Mouse (Mus musculus) midbrain, embryonic 11.5 days (tissue): ENCODE measurements around the gene Sh2d4b. TPM values are rescaled to one million over a fixed set of nuclear protein-coding genes. Genes with fewer than 3 reads are reported as not detected.
A peak's percentile ranks its signal among the peaks of the same experiment; 100 is the strongest.

Experiments
- ATAC-seq: fragments of 200-750 bp; cut with Nextera tagmentation; 2 replicates; pipeline ENCODE4 v1.8.0; 2017; ENCODE audit warnings: moderate TSS enrichment, moderate library complexity; ENCODE audit not compliant: low FRiP score
- DNase-seq: peaks from one replicate; pipeline ENCODE4 v3.0.0; 2015; ENCODE audit warnings: low spot score; ENCODE audit errors: missing footprints
- H3K27ac ChIP-seq: fragments of 300-500 bp; sonication (generic); 2 replicates; pipeline ENCODE4 v1.5.1; 2014; ENCODE audit warnings: low read depth, low read length
- H3K27me3 ChIP-seq: fragments of 300-500 bp; sonication (generic); 2 replicates; pipeline ENCODE4 v1.6.1; 2014; ENCODE audit warnings: mild to moderate bottlenecking, low read length, moderate library complexity, mixed read lengths; ENCODE audit not compliant: control insufficient read depth, insufficient read depth
- H3K36me3 ChIP-seq: fragments of 300-500 bp; sonication (generic); 2 replicates; pipeline ENCODE4 v1.6.1; 2014; ENCODE audit warnings: mild to moderate bottlenecking, low read length, moderate library complexity, mixed read lengths; ENCODE audit not compliant: control insufficient read depth, insufficient read depth
- H3K4me1 ChIP-seq: fragments of 300-500 bp; sonication (generic); 2 replicates; pipeline ENCODE4 v1.6.1; 2014; ENCODE audit warnings: low read length; ENCODE audit not compliant: control insufficient read depth, insufficient read depth
- H3K4me2 ChIP-seq: fragments of 300-500 bp; sonication (generic); 2 replicates; pipeline ENCODE4 v1.6.1; 2014; ENCODE audit warnings: mild to moderate bottlenecking, moderate library complexity
- H3K4me3 ChIP-seq: fragments of 300-500 bp; sonication (generic); 2 replicates; pipeline ENCODE4 v1.5.1; 2014; ENCODE audit warnings: low read depth, low read length
- H3K9ac ChIP-seq: fragments of 300-500 bp; sonication (generic); 2 replicates; pipeline ENCODE4 v1.6.1; 2014; ENCODE audit warnings: low read length
- H3K9me3 ChIP-seq: fragments of 300-500 bp; sonication (generic); 2 replicates; pipeline ENCODE4 v1.6.1; 2016; ENCODE audit warnings: low read length; ENCODE audit not compliant: control insufficient read depth
- WGBS: fragments of 180-500 bp; shearing (Covaris S2); extraction: QIAGEN DNeasy Blood & Tissue Kit; methylation state at CpG from one replicate; pipeline ENCODE4 v1.1.7; 2014; 5-methylcytosine and 5-hydroxymethylcytosine counted together
- polyA plus RNA-seq: library from polyadenylated mRNA; unstranded; fragments of >200 nt; fragmentation: Nextera tagmentation; extraction: Ambion mirVana; gene quantifications from 2 replicates; pipeline ENCODE4 v1.2.1, GENCODE M21; 2014

Sh2d4b gene
- polyA plus RNA-seq, 1 experiment from 2014 or later, result 0.78 TPM

DNA sequence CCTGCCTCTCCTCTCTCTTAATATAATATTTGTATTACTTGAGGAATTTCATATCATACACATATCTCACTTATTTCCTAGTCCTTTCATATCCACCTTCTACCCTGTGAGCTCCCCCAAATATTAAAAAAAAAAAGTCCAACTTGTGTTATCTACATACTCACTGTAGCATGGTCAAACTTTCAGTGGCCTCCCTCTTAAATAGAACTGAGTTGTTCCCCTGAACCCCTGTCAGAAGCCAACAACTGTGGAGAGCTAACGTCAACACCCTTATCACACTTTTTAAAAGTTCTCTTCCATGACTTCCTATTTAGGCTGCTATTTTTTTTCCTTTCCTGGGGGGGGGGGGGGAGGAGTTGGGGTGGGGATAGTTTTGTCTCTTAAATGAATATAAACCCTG lies 7.3 kb downstream of the Sh2d4b start:
- H3K36me3 ChIP-seq, result no peaks in the 10 kb centered on the region
- H3K4me1 ChIP-seq, result no peaks in the 10 kb centered on the region
- no peak overlapping the region for H3K4me2 ChIP-seq
- no peaks in the 10 kb centered on the region for H3K27me3 ChIP-seq
- H3K4me3 ChIP-seq, result no peak overlapping the region
- 71% methylated on average over 1 of the region's 1 CpGs for WGBS
- ATAC-seq, result no peak
- H3K9me3 ChIP-seq, result no peaks in the 10 kb centered on the region
- H3K27ac ChIP-seq, result no peak overlapping the region
- peak; percentile 41 for DNase-seq
- H3K9ac ChIP-seq, result no peak overlapping the region

DNA sequence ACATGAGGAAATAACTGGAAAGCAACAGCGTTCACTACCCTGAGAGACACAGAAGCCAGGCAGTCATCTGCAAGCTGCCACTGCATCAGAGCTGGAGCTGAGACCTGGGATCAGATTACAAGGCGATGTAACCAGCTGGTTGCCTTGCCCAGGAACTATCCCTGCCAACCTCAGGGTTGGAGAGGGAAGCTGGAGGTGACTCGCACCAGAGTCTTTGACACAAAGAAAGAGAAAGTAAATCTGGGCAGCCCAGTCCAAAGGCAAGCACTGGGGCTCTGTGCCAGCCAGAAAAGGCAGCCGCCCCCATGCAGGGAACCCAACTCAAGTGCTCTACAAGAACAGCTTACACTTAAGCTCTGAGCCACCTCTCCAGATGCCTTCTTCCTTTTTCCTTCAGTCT lies 7.8 kb downstream of the Sh2d4b start:
- no peak overlapping the region for H3K9ac ChIP-seq
- DNase-seq (peak; percentile 21), ATAC-seq (no peak)
- 36% methylated on average over 4 of the region's 4 CpGs for WGBS
- no peaks in the 10 kb centered on the region for H3K9me3 ChIP-seq
- no peaks in the 10 kb centered on the region for H3K4me1 ChIP-seq
- H3K4me3 ChIP-seq, result no peak overlapping the region
- H3K27me3 ChIP-seq, result no peaks in the 10 kb centered on the region
- H3K36me3 ChIP-seq, result no peaks in the 10 kb centered on the region
- H3K4me2 ChIP-seq, result no peak overlapping the region
- H3K27ac ChIP-seq, result no peak overlapping the region

DNA sequence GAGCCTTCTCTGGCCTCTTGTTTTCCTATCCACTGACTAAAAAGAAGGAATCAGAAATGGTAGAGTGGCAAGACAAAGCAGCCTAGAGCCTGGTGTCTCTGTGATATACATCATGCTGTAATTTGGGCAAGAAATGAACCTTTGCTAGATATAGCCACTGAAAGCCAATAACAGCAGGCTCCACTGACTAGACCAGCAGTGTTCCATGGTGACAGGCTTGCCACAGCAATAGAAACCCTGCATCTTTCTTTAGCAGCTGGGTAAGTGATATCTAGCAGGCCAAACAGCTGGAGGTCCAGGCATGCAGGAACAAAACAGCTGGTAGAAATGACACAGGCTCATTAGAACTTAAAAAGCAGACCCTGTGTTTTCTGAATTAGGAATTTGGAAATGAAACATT lies 18.5 kb downstream of the Sh2d4b start:
- ATAC-seq (no peak), DNase-seq (no peak)
- no peaks in the 10 kb centered on the region for H3K36me3 ChIP-seq
- H3K27me3 ChIP-seq, result no peaks in the 10 kb centered on the region
- no peak overlapping the region for H3K4me3 ChIP-seq
- H3K9ac ChIP-seq, result no peak overlapping the region
- no peaks in the 10 kb centered on the region for H3K4me1 ChIP-seq
- no peaks in the 10 kb centered on the region for H3K9me3 ChIP-seq
- no peak overlapping the region for H3K27ac ChIP-seq
- H3K4me2 ChIP-seq, result no peak overlapping the region

DNA sequence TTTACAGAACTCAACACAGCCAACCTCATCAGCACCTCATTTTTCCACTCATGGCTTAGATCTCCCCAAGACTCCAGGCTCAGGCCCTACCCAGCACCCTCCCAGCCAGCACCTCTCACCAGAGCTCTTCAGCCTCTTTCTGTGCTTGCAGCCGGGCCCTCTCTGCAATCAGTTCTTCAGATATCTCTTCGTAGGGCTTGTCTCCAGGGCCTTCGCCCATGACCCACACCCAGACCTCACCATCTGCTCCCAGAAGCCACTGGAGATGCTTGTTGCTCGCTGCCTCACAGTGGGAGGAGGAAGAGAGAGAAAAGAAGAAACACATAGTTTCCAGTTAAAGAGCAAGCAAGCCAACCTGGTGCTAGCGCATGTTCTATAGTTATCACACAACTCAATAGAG lies 19.1 kb downstream of the Sh2d4b start:
- Histone ChIP-seq H3K36me3 (no peaks in the 10 kb centered on the region), H3K4me1 (no peaks in the 10 kb centered on the region), H3K9ac (no peak overlapping the region), H3K4me3 (no peak overlapping the region), H3K4me2 (no peak overlapping the region), H3K27me3 (no peaks in the 10 kb centered on the region), H3K9me3 (no peaks in the 10 kb centered on the region), H3K27ac (no peak overlapping the region)
- ATAC-seq, result no peak
- no peak for DNase-seq
- 82% methylated on average over 5 of the region's 5 CpGs for WGBS

DNA sequence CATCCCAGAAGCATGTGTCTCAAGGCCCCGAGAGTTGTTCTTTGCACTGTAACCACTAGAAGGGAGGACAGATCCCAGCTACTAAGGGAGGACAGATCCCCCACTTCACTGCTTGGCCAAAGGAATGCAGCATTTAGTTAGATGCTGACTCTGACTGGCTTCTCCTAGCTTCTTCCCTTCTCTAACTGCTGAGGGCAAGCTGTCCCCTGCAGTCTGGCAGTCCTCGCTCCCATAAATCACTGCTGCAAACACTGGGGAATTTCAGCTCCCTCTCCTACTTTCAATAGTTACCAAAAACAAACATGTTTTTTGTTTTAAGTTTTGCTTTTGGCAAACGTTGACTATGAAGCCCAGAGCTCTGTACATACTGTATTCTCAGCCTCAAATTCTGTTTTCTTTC lies 22.5 kb downstream of the Sh2d4b start:
- WGBS, result 84% methylated on average over 3 of the region's 3 CpGs
- no peak overlapping the region for H3K4me3 ChIP-seq
- H3K9ac ChIP-seq, result no peak overlapping the region
- DNase-seq (no peak), ATAC-seq (no peak)
- no peak overlapping the region for H3K27ac ChIP-seq
- no peaks in the 10 kb centered on the region for H3K27me3 ChIP-seq
- H3K4me1 ChIP-seq, result no peaks in the 10 kb centered on the region
- no peaks in the 10 kb centered on the region for H3K36me3 ChIP-seq
- H3K4me2 ChIP-seq, result no peak overlapping the region
- H3K9me3 ChIP-seq, result no peaks in the 10 kb centered on the region

DNA sequence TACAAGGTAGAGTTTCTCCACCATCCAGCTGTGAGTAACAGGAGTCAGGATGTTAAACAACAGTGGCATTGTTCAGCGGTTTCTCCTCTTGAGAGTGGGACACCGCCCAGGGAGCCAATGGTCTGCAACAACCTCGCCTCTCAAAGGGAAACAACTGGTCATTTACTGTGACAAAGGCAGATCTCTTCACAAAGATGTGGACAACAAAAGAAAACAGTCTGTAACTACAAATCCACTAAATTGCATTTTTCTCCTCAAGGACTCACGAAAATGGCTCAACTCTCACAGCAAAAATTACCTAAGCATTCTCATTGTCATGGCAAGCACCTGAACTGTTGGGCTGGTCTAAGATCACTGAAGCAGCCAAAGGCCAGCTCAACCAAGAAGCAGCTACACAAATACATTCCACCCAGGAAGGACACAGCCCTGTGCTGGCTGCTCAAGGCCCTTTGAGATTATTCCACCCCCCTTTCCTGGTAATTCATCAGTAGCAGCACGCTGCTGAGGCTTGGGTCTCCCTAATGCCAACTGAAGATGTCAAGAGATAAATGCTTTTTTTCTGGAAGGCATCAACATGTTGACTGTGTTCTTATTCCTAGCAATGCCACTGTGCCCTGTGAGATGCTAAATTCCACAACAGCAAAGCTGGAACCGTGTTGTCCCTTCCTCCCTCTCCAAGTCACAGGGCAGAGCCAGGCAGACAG lies 28.1 kb downstream of the Sh2d4b start:
- WGBS, result 49% methylated on average over 6 of the region's 6 CpGs
- no peak for ATAC-seq
- Histone ChIP-seq H3K4me1 (no peaks in the 10 kb centered on the region), H3K4me3 (no peak overlapping the region), H3K27me3 (no peaks in the 10 kb centered on the region), H3K27ac (no peak overlapping the region), H3K36me3 (no peaks in the 10 kb centered on the region), H3K4me2 (no peak overlapping the region), H3K9me3 (no peaks in the 10 kb centered on the region), H3K9ac (no peak overlapping the region)
- DNase-seq, result no peak

DNA sequence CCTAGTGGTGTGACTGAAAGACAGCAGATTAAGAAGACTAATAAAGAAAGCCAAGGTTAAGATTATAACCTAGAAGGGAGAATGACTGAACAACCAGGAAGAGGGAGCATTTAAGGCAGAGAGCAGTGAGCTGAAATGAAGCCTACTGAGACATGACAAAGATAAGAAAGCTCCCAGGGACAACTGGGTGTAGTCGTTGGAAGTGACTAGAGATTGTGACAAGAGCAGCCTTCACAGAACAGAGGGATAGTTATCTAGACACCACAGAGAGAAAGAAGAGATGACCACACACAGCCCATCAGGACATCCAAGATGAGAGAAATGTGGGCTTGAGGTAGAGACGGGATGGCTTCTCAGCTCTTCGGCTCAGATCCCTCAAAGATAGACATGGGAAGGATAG lies 29.4 kb downstream of the Sh2d4b start:
- H3K9ac ChIP-seq, result no peak overlapping the region
- no peaks in the 10 kb centered on the region for H3K27me3 ChIP-seq
- WGBS, result 79% methylated on average over 3 of the region's 3 CpGs
- H3K4me1 ChIP-seq, result no peaks in the 10 kb centered on the region
- H3K9me3 ChIP-seq, result no peaks in the 10 kb centered on the region
- no peak overlapping the region for H3K4me3 ChIP-seq
- DNase-seq (no peak), ATAC-seq (no peak)
- no peak overlapping the region for H3K27ac ChIP-seq
- no peaks in the 10 kb centered on the region for H3K36me3 ChIP-seq
- no peak overlapping the region for H3K4me2 ChIP-seq

DNA sequence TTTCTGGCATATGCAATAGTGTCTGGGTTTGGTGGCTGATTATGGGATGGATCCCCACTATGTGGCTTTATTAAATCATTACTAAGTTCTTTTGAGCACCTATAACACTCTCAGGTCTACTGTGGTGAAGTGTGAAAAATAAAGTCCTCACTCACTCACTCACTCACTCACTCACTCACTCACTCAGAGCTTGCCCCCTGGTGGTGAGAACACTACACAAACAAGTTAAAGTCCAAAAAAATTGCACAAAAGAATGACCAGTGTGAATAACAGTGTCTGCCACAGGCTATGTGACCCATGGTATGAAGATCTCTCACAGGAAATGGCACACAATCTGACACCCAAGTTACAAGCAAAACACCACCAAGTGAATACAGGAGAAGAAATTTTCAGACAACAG lies 30.0 kb downstream of the Sh2d4b start:
- no peak for ATAC-seq
- Histone ChIP-seq H3K9me3 (no peaks in the 10 kb centered on the region), H3K36me3 (no peaks in the 10 kb centered on the region), H3K4me1 (no peaks in the 10 kb centered on the region), H3K27ac (no peak overlapping the region), H3K27me3 (no peaks in the 10 kb centered on the region), H3K4me3 (no peak overlapping the region), H3K4me2 (no peak overlapping the region), H3K9ac (no peak overlapping the region)
- peak; percentile 21 for DNase-seq

DNA sequence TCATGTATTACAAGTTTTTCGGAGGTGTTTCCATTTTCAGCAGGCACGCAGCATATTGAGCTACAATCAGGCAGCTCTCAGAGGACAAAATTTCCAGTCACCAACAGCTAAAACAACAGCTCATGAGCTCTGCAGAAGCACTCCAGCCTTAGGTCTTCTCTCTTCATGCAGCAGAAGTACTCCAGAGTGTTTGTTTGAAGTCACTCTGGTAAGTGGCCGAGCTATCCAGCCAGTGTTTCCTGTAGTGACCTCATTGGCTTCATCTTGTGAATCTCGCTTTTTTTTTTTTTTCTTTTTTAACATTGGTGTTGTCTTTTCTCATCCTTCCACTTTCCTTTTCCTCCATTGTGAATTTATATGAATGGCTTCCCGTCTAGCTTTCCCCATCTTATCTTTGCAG lies 40.1 kb downstream of the Sh2d4b start:
- Histone ChIP-seq H3K27me3 (no peaks in the 10 kb centered on the region), H3K4me3 (no peak overlapping the region), H3K4me2 (no peak overlapping the region), H3K4me1 (no peaks in the 10 kb centered on the region), H3K9ac (no peak overlapping the region), H3K36me3 (no peaks in the 10 kb centered on the region), H3K27ac (no peak overlapping the region), H3K9me3 (no peaks in the 10 kb centered on the region)
- 79% methylated on average over 5 of the region's 5 CpGs for WGBS
- no peak for DNase-seq
- no peak for ATAC-seq

DNA sequence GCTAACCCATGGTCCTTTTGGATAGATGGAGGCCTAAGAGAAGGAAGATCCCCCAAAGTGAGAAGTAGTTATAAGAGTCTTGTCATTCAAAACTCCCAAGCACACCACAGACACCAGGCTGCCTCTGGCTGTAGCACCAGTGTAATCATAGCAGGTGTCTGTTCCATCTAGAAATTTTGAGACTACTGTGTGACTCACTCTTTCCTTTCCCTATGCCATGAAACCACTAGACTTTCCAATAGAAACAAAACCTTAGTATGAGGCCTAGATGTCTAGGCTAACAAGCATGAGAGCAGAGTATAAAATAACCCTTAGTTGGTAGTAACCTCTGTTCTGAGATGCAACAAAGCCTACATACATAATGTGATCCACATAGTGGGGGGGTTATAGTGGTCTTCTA lies 55.7 kb downstream of the Sh2d4b start:
- Histone ChIP-seq H3K27me3 (no peaks in the 10 kb centered on the region), H3K4me2 (no peak overlapping the region), H3K27ac (no peak overlapping the region), H3K4me1 (no peaks in the 10 kb centered on the region), H3K4me3 (no peak overlapping the region), H3K9me3 (no peaks in the 10 kb centered on the region), H3K36me3 (no peaks in the 10 kb centered on the region), H3K9ac (no peak overlapping the region)
- ATAC-seq (no peak), DNase-seq (no peak)
